Mouse (Mus musculus): ENCODE results near the gene Sytl3. TPM values are rescaled to one million over a fixed set of nuclear protein-coding genes. Genes with fewer than 3 reads are reported as not detected.

Sytl3 gene
- polyA plus RNA-seq, 1 experiment, result 1.1 TPM

DNA sequence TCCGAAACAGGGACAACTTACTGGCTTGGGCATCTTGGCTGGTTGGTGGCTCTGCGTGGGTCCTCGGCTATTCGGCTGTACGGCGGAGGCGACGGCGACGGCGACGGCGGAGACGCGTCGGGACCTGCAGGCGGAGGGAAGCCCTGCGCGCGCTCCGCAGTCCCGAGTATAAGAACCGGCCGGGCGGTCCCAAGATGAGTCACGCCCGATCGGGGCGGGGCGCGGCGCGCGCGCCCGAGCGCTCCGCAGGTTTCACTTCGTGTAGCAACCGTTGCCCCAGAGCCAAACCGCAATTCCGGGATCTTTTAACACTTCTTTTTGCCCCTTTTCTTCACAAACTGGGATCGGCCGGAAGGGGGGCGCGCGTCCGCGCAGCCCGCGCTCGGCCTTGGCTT is 123.7 kb downstream of the Sytl3 start, which contains the start of gene Ezr:
TSS of gene Ezr (minus strand) at position 174 of the 395 bp plus-strand sequence.
- peaks cover 14% of the 10 kb centered on the region for H3K4me1 ChIP-seq (ENCODE audit: control insufficient read depth, insufficient read depth, low read length)
- H3K4me3 ChIP-seq (replicated peaks; ENCODE audit: extremely low read depth, low read depth, low read length), result peak within 1 kb of the TSS; percentile 94
- DNase-seq, result peak; percentile 89
- TF ChIP-seq POLR2A (IDR thresholded peaks at IDR 0.05; ENCODE audit: borderline replicate concordance, extremely low read depth, low read depth, low read length) (peak; percentile 96), CTCF (IDR thresholded peaks at IDR 0.05; ENCODE audit: insufficient read depth, low read length) (no peak)
- under 1% methylated on average over 52 of the region's 52 CpGs for WGBS

GRCm38 (mm10) chr17:6783006-6783661 is 124.2 kb downstream of the Sytl3 start:
- DNase-seq, result peak; percentile 64
- Histone ChIP-seq H3K4me3 (replicated peaks; ENCODE audit: extremely low read depth, low read depth, low read length) (peak overlapping the region; percentile 94), H3K4me1 (ENCODE audit: control insufficient read depth, insufficient read depth, low read length) (peaks cover 11% of the 10 kb centered on the region)
- no peak for TF ChIP-seq CTCF (IDR thresholded peaks at IDR 0.05; ENCODE audit: insufficient read depth, low read length)
- TF ChIP-seq POLR2A (IDR thresholded peaks at IDR 0.05; ENCODE audit: borderline replicate concordance, extremely low read depth, low read depth, low read length), result no peak
- WGBS, result under 1% methylated on average over 58 of the region's 58 CpGs

GRCm38 (mm10) chr17:6783756-6784357 is 125.0 kb downstream of the Sytl3 start:
- Histone ChIP-seq H3K4me1 (ENCODE audit: control insufficient read depth, insufficient read depth, low read length) (peaks cover 11% of the 10 kb centered on the region), H3K4me3 (replicated peaks; ENCODE audit: extremely low read depth, low read depth, low read length) (no peak overlapping the region)
- no peak for TF ChIP-seq POLR2A (IDR thresholded peaks at IDR 0.05; ENCODE audit: borderline replicate concordance, extremely low read depth, low read depth, low read length)
- no peak for TF ChIP-seq CTCF (IDR thresholded peaks at IDR 0.05; ENCODE audit: insufficient read depth, low read length)
- 53% methylated on average over 10 of the region's 10 CpGs for WGBS
- no peak for DNase-seq

DNA sequence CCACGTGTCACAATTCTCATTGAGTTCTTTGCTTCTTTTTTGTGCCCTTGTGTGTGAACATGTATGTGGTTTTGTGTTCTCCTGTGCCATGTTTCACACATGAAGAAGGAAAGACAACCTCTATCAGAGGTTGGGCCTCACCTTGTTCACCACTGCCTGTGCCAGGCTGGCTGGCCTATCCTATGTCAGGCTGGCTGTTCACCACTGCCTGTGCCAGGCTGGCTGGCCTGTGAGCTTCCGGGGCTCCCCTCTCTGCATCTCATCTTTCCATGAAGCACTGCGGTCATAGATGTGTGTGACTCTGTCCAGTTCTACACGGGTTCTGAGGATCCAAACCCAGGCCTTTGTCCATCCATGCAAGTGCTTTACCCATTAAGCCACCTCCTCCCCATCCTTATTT is 128.3 kb downstream of the Sytl3 start:
- no peak for DNase-seq
- H3K4me3 ChIP-seq (replicated peaks; ENCODE audit: extremely low read depth, low read depth, low read length), result no peak overlapping the region
- no peaks in the 10 kb centered on the region for H3K4me1 ChIP-seq (ENCODE audit: control insufficient read depth, insufficient read depth, low read length)
- TF ChIP-seq CTCF (IDR thresholded peaks at IDR 0.05; ENCODE audit: insufficient read depth, low read length) (no peak), POLR2A (IDR thresholded peaks at IDR 0.05; ENCODE audit: borderline replicate concordance, extremely low read depth, low read depth, low read length) (no peak)
- WGBS, result 88% methylated on average over 4 of the region's 4 CpGs

Other genes with a start within 250 kb of the Sytl3 start
- gene Dynlt1b, start 229.0 kb upstream of the Sytl3 start, polyA plus RNA-seq (2012; rRNA removed), result 163 and 247 TPM in 2 replicates
- gene Dynlt1c, start 57.4 kb upstream of the Sytl3 start, polyA plus RNA-seq (2012; rRNA removed), result 11.9 and 15.2 TPM in 2 replicates
- gene Dynlt1f, start 3.2 kb upstream of the Sytl3 start, polyA plus RNA-seq (2012; rRNA removed), result 55.1 and 74.7 TPM in 2 replicates
- gene Ezr, start 123.7 kb downstream of the Sytl3 start, polyA plus RNA-seq (2012; rRNA removed), result 79.3 and 84.0 TPM in 2 replicates

All from lung, adult 2 months (tissue).